Mouse (Mus musculus): ENCODE data around the gene Ccdc162.

- TF ChIP-seq CTCF (IDR thresholded peaks at IDR 0.05; ENCODE audit: low read depth) (no peak), EP300 (optimal IDR thresholded peaks at IDR 0.05) (no peak)
Measured at GRCm38 (mm10) chr10:41699669-41700068, 16.8 kb downstream of the Ccdc162 start.

Measured in stomach, postnatal 0 days (tissue).